Mouse (Mus musculus): ENCODE measurements around the gene Lgals2. TPM values are rescaled to one million over a fixed set of nuclear protein-coding genes. Genes with fewer than 3 reads are reported as not detected.

Gene Lgals2
- polyA plus RNA-seq, 1 experiment from 2014 or later: 39.4 TPM

DNA sequence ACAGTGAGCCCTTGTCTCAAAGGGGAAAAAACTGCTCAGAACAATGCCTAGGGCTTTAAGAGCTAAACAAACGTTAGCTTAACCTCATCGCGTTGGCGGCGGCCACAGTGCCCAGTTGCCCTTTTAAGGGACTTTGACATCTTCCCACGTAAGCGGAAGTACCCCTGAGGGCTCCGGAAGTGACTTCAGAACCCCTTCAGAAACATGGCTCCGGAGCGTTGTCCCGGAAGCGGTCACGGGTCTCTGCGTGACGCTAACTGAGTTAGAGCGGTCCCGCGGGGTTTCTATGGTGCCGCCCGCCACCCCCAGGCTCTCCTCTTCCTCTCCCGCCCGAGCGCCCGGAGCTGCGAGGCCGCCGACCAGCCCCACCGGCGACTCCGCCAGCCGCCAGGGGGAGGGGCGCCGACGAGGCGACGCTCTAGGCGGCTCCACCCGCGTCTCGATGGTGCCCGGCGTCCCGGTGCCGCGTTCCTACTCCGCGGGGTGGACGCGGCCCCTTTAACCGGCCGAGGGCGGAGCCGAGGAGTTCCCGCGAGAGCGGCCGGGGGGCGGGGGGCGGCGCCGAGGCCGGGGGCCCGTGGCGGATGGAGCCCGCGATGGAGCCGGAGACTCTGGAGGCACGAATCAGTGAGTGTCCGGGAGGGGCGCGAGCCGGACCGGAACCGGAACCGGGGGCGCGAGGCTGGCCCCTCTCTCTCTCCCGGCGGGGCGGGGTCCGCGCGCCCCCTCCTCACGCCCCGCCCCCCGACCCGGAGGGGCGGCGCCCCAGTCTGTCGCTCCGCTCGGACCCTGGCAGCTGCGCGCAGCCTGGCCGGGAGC, 21.9 kb upstream of the Lgals2 start, which contains the start of gene Gga1:
TSS of gene Gga1 (plus strand) at position 200 of the 819 bp plus-strand sequence.
- ATAC-seq (ENCODE audit: low FRiP score, low TSS enrichment): peak; percentile 88
- H3K36me3 ChIP-seq (ENCODE audit: control insufficient read depth, insufficient read depth, low read length): peaks cover 13% of the 10 kb centered on the region
- under 1% methylated on average over 67 of the region's 95 CpGs for WGBS
- peak within 1 kb of the TSS; percentile 68 for H3K4me2 ChIP-seq (replicated peaks; ENCODE audit: low read depth)
- peak within 1 kb of the TSS; percentile 99 for H3K27ac ChIP-seq (replicated peaks)
- H3K9ac ChIP-seq (ENCODE audit: low read length): peak within 1 kb of the TSS; percentile 82
- H3K27me3 ChIP-seq (ENCODE audit: control insufficient read depth, insufficient read depth, low read length): no peaks in the 10 kb centered on the region
- no peaks in the 10 kb centered on the region for H3K9me3 ChIP-seq (ENCODE audit: control insufficient read depth, low read length)
- H3K4me3 ChIP-seq (ENCODE audit: low read depth, low read length): peak within 1 kb of the TSS; percentile 63
- peak; percentile 94 for DNase-seq (ENCODE audit: low spot score)
- H3K4me1 ChIP-seq (replicated peaks; ENCODE audit: control insufficient read depth, insufficient read depth): peaks cover 7% of the 10 kb centered on the region
- TF ChIP-seq EP300 (optimal IDR thresholded peaks at IDR 0.05) (peak; percentile 68), CTCF (IDR thresholded peaks at IDR 0.05; ENCODE audit: low read depth) (peak; percentile 29)

DNA sequence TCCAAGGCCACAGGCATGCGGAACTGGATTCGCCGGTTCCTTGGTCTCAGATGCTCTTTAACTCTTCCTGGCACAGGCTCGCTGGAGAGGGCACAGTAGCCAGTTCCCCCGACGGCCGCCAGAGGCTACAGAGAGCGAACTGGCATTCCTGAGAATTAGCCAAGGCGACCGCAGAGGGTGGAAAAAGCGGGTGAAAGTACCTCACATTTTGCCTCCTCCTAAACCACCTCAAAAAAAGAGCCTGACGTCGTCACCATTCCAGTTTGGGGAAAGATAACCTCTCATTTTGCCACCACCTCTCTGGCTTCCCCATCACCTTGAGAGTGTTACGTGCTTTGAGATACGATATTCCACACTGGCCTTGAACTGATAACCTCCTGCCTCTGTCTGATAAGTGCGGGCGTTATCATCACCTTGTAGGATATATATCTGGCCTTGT, 20.9 kb upstream of the Lgals2 start:
- no peaks in the 10 kb centered on the region for H3K27me3 ChIP-seq (ENCODE audit: control insufficient read depth, insufficient read depth, low read length)
- 3% methylated on average over 17 of the region's 17 CpGs for WGBS
- peak overlapping the region; percentile 63 for H3K4me3 ChIP-seq (ENCODE audit: low read depth, low read length)
- TF ChIP-seq EP300 (optimal IDR thresholded peaks at IDR 0.05) (peak; percentile 29), CTCF (IDR thresholded peaks at IDR 0.05; ENCODE audit: low read depth) (peak; percentile 84)
- peak overlapping the region; percentile 99 for H3K27ac ChIP-seq (replicated peaks)
- H3K36me3 ChIP-seq (ENCODE audit: control insufficient read depth, insufficient read depth, low read length): peaks cover 5% of the 10 kb centered on the region
- H3K9me3 ChIP-seq (ENCODE audit: control insufficient read depth, low read length): no peaks in the 10 kb centered on the region
- peak overlapping the region; percentile 56 for H3K9ac ChIP-seq (ENCODE audit: low read length)
- peak overlapping the region; percentile 68 for H3K4me2 ChIP-seq (replicated peaks; ENCODE audit: low read depth)
- DNase-seq (ENCODE audit: low spot score): peak; percentile 95
- ATAC-seq (ENCODE audit: low FRiP score, low TSS enrichment): peak; percentile 73
- peaks cover 7% of the 10 kb centered on the region for H3K4me1 ChIP-seq (replicated peaks; ENCODE audit: control insufficient read depth, insufficient read depth)

DNA sequence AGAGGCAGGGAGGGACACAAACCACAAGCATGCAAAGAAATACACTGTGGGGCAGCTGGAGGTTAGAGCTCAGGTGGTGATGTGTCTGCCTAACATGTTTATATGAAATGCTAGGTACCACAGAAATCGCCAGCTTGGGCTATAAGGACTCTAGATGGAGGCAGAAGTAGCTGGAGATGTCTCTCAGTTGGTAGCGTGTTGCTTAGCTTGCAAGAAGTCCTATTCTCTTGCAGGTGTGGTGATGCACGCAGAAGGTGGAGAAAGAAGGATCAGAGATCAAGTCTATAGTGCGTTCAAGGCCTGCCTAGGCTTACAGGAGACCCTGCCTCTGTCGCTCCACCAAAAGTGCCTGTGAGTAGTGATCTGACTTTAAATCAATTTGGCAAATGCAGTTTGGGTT, 20.2 kb upstream of the Lgals2 start:
- no peak for DNase-seq (ENCODE audit: low spot score)
- ATAC-seq (ENCODE audit: low FRiP score, low TSS enrichment): no peak
- Histone ChIP-seq H3K36me3 (ENCODE audit: control insufficient read depth, insufficient read depth, low read length) (no peaks in the 10 kb centered on the region; the same call in 1 of the 2 replicates), H3K4me1 (replicated peaks; ENCODE audit: control insufficient read depth, insufficient read depth) (peaks cover 7% of the 10 kb centered on the region), H3K27me3 (ENCODE audit: control insufficient read depth, insufficient read depth, low read length) (no peaks in the 10 kb centered on the region), H3K9me3 (ENCODE audit: control insufficient read depth, low read length) (no peaks in the 10 kb centered on the region), H3K4me3 (ENCODE audit: low read depth, low read length) (no peak overlapping the region), H3K4me2 (replicated peaks; ENCODE audit: low read depth) (no peak overlapping the region; the same call in 1 of the 2 replicates), H3K9ac (ENCODE audit: low read length) (peak overlapping the region; percentile 31; the same call in 1 of the 2 replicates), H3K27ac (replicated peaks) (peak overlapping the region; percentile 88)
- 65% methylated on average over 5 of the region's 5 CpGs for WGBS
- no peak for TF ChIP-seq CTCF (IDR thresholded peaks at IDR 0.05; ENCODE audit: low read depth)
- TF ChIP-seq EP300 (optimal IDR thresholded peaks at IDR 0.05): no peak

DNA sequence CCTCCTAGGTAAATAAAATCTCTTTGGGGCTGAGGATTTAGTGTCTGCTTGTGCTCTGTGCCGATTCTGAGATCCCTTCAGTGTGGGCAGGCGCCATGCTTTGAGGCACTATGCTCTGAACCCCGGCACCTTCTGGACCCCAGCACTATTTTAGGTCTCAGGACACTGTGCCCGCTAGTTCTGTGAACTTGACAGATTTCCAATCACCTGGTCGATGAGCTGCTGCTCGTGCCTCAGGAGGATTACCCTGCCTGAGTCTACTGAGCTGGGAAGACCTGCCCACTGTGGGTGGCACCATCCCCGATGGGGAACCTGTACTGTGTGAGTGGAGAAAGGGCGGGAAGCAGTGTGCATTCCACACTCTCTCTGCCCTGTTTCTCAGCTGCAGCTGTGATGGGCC, 19.7 kb upstream of the Lgals2 start:
- ATAC-seq (ENCODE audit: low FRiP score, low TSS enrichment) (no peak), DNase-seq (ENCODE audit: low spot score) (peak; percentile 45)
- Histone ChIP-seq H3K4me2 (replicated peaks; ENCODE audit: low read depth) (no peak overlapping the region), H3K9me3 (ENCODE audit: control insufficient read depth, low read length) (no peaks in the 10 kb centered on the region), H3K27me3 (ENCODE audit: control insufficient read depth, insufficient read depth, low read length) (no peaks in the 10 kb centered on the region), H3K36me3 (ENCODE audit: control insufficient read depth, insufficient read depth, low read length) (no peaks in the 10 kb centered on the region; the same call in 1 of the 2 replicates), H3K4me1 (replicated peaks; ENCODE audit: control insufficient read depth, insufficient read depth) (peaks cover 7% of the 10 kb centered on the region), H3K4me3 (ENCODE audit: low read depth, low read length) (no peak overlapping the region), H3K9ac (ENCODE audit: low read length) (no peak overlapping the region), H3K27ac (replicated peaks) (peak overlapping the region; percentile 88)
- 65% methylated on average over 8 of the region's 8 CpGs for WGBS
- TF ChIP-seq EP300 (optimal IDR thresholded peaks at IDR 0.05) (no peak), CTCF (IDR thresholded peaks at IDR 0.05; ENCODE audit: low read depth) (no peak)

DNA sequence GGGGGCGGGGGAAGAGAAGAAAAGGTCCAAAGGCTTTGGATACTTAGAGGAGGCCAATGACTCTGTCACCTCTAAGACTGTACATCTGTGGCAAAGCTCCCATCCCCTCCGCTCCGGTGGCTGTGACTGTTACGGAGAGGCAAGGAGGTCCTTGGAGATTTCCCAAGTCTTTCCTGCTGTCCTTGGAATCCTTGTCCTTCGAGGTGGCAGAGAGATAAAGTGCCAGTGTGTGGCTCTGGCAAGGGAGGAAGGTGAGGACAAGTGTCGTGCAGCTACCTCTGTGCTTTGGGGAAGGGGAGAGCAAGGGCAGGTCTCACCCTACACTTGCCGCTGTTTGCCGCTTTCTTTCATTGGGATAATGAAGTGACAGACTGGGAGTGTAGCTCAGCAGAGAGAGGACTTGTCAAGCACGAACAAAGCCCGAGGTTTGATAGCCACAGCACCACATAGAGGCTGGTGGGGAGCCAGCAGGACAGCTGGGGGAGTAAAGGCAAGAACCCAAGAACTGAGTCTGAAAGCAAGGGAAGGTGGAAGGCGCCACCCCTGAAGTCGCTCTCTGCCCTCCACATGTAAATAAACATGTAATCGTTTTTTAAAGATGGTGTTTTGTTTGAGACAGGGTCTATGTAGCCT, 18.6 kb upstream of the Lgals2 start:
- no peaks in the 10 kb centered on the region for H3K9me3 ChIP-seq (ENCODE audit: control insufficient read depth, low read length)
- no peak for DNase-seq (ENCODE audit: low spot score)
- ATAC-seq (ENCODE audit: low FRiP score, low TSS enrichment): no peak
- H3K9ac ChIP-seq (ENCODE audit: low read length): no peak overlapping the region
- no peak overlapping the region for H3K4me2 ChIP-seq (replicated peaks; ENCODE audit: low read depth)
- peak; percentile 26 for TF ChIP-seq CTCF (IDR thresholded peaks at IDR 0.05; ENCODE audit: low read depth)
- no peak for TF ChIP-seq EP300 (optimal IDR thresholded peaks at IDR 0.05)
- H3K4me3 ChIP-seq (ENCODE audit: low read depth, low read length): no peak overlapping the region
- H3K4me1 ChIP-seq (replicated peaks; ENCODE audit: control insufficient read depth, insufficient read depth): no peaks in the 10 kb centered on the region; the same call in 1 of the 2 replicates
- no peaks in the 10 kb centered on the region for H3K27me3 ChIP-seq (ENCODE audit: control insufficient read depth, insufficient read depth, low read length)
- 47% methylated on average over 13 of the region's 13 CpGs for WGBS
- H3K36me3 ChIP-seq (ENCODE audit: control insufficient read depth, insufficient read depth, low read length): no peaks in the 10 kb centered on the region
- H3K27ac ChIP-seq (replicated peaks): no peak overlapping the region
